ENCODE assay signal across 8 mouse cellular contexts in genomic region chrX:104483444-104483808, GRCm38 (mm10). TPM values are rescaled to one million over a fixed set of nuclear protein-coding genes. Genes with fewer than 3 reads are reported as not detected.
A peak's percentile ranks its signal among the peaks of the same experiment; 100 is the strongest.
DNase-seq lines count a peak whose midpoint lies in the region; ATAC-seq and TF ChIP-seq lines count a peak whose summit lies in the region.

No protein-coding gene starts in this region.

- H3K9me3 ChIP-seq in embryonic facial prominence, embryonic 13.5 days = no peaks in the 10 kb centered on the region
- no peaks in the 10 kb centered on the region for H3K9me3 ChIP-seq in liver, embryonic 12.5 days (replicated peaks)

- peak; percentile 3 for DNase-seq in layer of hippocampus, adult 11-12 months (ENCODE audit: low spot score)
- no peak for DNase-seq in layer of hippocampus, postnatal 25 days (ENCODE audit: extremely low spot score in 1 of 2, low spot score in 1 of 2)
- DNase-seq in MN1 (ENCODE audit: low spot score) = peak; percentile 15
- no peak for DNase-seq in urinary bladder, postnatal 36 days (ENCODE audit: low spot score in 2 of 2)

- H3K4me2 ChIP-seq in embryonic facial prominence, embryonic 13.5 days = peak overlapping the region; percentile 58
- peak overlapping the region; percentile 67 for H3K4me2 ChIP-seq in liver, embryonic 12.5 days

- H3K9ac ChIP-seq in embryonic facial prominence, embryonic 13.5 days = peak overlapping the region; percentile 72
- peak overlapping the region; percentile 62 for H3K9ac ChIP-seq in liver, embryonic 12.5 days

- peak overlapping the region; percentile 60 for H3K4me3 ChIP-seq in embryonic facial prominence, embryonic 13.5 days
- peak overlapping the region; percentile 63 for H3K4me3 ChIP-seq in liver, embryonic 12.5 days
- H3K4me3 ChIP-seq in olfactory bulb, adult 2 months (ENCODE audit: insufficient read depth, low read depth, low read length) = peak overlapping the region; percentile 86

- ATAC-seq in embryonic facial prominence, embryonic 13.5 days (ENCODE audit: insufficient number of reproducible peaks, insufficient read depth, low FRiP score, low TSS enrichment, low read depth) = no peak
- peak; percentile 16 for ATAC-seq in inflammation-experienced regulatory T-cells, adult 6 months
- peak; percentile 65 for ATAC-seq in liver, embryonic 12.5 days

- H3K27ac ChIP-seq in embryonic facial prominence, embryonic 13.5 days = peak overlapping the region; percentile 69; the same call in 1 of the 2 replicates
- peak overlapping the region; percentile 69; the same call in 1 of the 2 replicates for H3K27ac ChIP-seq in liver, embryonic 12.5 days
- no peak overlapping the region for H3K27ac ChIP-seq in olfactory bulb, adult 2 months (ENCODE audit: insufficient read depth, low read depth, low read length)

- no peak for TF ChIP-seq POLR2A in olfactory bulb, adult 2 months (IDR thresholded peaks at IDR 0.05; ENCODE audit: insufficient read depth, low read depth, low read length)

- H3K27me3 ChIP-seq in embryonic facial prominence, embryonic 13.5 days = peaks cover 27% of the 10 kb centered on the region; the same call in 1 of the 2 replicates
- H3K27me3 ChIP-seq in liver, embryonic 12.5 days (replicated peaks) = peaks cover 7% of the 10 kb centered on the region; the same call in 1 of the 2 replicates

- TF ChIP-seq CTCF in olfactory bulb, adult 2 months (IDR thresholded peaks at IDR 0.05; ENCODE audit: insufficient read depth, low read depth, low read length) = no peak

- WGBS in embryonic facial prominence, embryonic 13.5 days = 26% methylated on average over 6 of the region's 6 CpGs
- WGBS in liver, embryonic 12.5 days (ENCODE audit: insufficient replicate concordance) = 19% methylated on average over 6 of the region's 6 CpGs
- 16% methylated on average over 6 of the region's 6 CpGs for WGBS in olfactory bulb, adult 2 months

- H3K4me1 ChIP-seq in embryonic facial prominence, embryonic 13.5 days = no peaks in the 10 kb centered on the region
- peaks cover 9% of the 10 kb centered on the region; the same call in 1 of the 2 replicates for H3K4me1 ChIP-seq in liver, embryonic 12.5 days
- H3K4me1 ChIP-seq in olfactory bulb, adult 2 months (ENCODE audit: control insufficient read depth, insufficient read depth, low read length) = no peaks in the 10 kb centered on the region

- H3K36me3 ChIP-seq in embryonic facial prominence, embryonic 13.5 days = no peaks in the 10 kb centered on the region
- no peaks in the 10 kb centered on the region for H3K36me3 ChIP-seq in liver, embryonic 12.5 days

RNA-seq across cellular contexts. Expression of gene Uprt, which starts 0.8 kb away (rescaled TPM):
- total RNA-seq in layer of hippocampus, postnatal 25 days (2021) = 10 to 100 TPM; 16.0 to 17.5 TPM
- 1.6 and 1.8 TPM in 2 replicates for polyA plus RNA-seq in embryonic facial prominence, embryonic 13.5 days (2015; fragmentation: Nextera tagmentation; extraction: Ambion mirVana)
- 1 to 10 TPM; 2.0 to 3.7 (median 3.0) TPM for polyA plus RNA-seq in inflammation-experienced regulatory T-cells, adult 6 months (2017; shearing (Covaris generic))
- polyA plus RNA-seq in liver, embryonic 12.5 days (2016; fragmentation: Nextera tagmentation; extraction: Ambion mirVana) = 0.65 and 0.88 TPM in 2 replicates
- polyA plus RNA-seq in olfactory bulb, adult 2 months (2012; ENCODE audit: insufficient read depth, insufficient read length, low replicate concordance, missing spikeins) = not detected in 2 replicates

Comparison
In these comparisons a context has a peak if more than half of its experiments do, and no peak if none do; other contexts are left out.
1. DNase-seq: peak in layer of hippocampus, adult 11-12 months (single experiment) and MN1 (single experiment); none in layer of hippocampus, postnatal 25 days (0 of 2) and urinary bladder, postnatal 36 days (0 of 2).
2. Peak in every context shown above with its lines, with median percentiles within 50 percentile points of each other: H3K4me3 ChIP-seq.